ENCODE assay signal across 12 mouse cellular contexts in the genomic region with DNA sequence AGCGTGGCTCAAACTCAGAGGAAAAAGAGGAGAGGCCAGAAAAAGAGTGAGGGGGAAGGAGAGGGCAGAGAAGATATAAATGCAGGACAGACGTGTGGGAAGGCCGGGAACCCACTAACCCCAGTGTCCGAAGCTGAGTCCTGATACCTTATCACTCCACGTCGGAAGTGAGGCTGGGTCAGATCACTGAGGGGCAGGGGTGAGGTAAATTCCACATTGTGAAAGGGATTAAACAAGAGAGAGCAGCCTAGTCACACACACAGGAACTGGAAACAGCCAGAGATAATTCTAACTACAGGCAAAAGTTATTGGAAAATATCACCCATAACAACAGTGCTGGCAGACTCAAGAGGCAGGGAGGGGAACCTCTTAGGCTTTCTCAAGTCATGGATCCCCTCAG.
"Had no signal": no experiment of that assay in that cellular context is flagged by ENCODE, and none has a peak within 500 bp of the region (broad histone marks: within the 10 kb centered on the region; RNA-seq: fewer than 3 reads in every experiment).

No protein-coding gene starts in this region.

- H3K27me3 ChIP-seq: limb, embryonic 13.5 days; neural tube, embryonic 15.5 days had no signal

- H3K4me3 ChIP-seq: limb, embryonic 13.5 days; midbrain, embryonic 10.5 days; myocyte; neural tube, embryonic 15.5 days had no signal

- H3K4me2 ChIP-seq: limb, embryonic 13.5 days; neural tube, embryonic 15.5 days had no signal

- H3K9ac ChIP-seq: limb, embryonic 13.5 days had no signal

- H3K27ac ChIP-seq: limb, embryonic 13.5 days; midbrain, embryonic 10.5 days; neural tube, embryonic 15.5 days had no signal

- H3K9me3 ChIP-seq: limb, embryonic 13.5 days; midbrain, embryonic 10.5 days; neural tube, embryonic 15.5 days had no signal

- DNase-seq: kidney, postnatal 10 days; kidney, postnatal 4 days; left cerebral cortex, postnatal 4 days; lung, adult 18-20 months; midbrain, embryonic 14.5 days; right cerebral cortex, adult 18-20 months; right cerebral cortex, postnatal 25 days; thymus, postnatal 36 days had no signal
